Mouse (Mus musculus) 3134 (cell line): ENCODE results near the gene Cuta.
A peak's percentile ranks its signal among the peaks of the same experiment; 100 is the strongest.

Source experiments
- DNase-seq: peaks from one replicate; pipeline ENCODE4 v3.0.0-alpha.2; 2011; ENCODE audit warnings: low spot score; ENCODE audit not compliant: insufficient read length; ENCODE audit errors: extremely low read depth

The Cuta gene

DNA sequence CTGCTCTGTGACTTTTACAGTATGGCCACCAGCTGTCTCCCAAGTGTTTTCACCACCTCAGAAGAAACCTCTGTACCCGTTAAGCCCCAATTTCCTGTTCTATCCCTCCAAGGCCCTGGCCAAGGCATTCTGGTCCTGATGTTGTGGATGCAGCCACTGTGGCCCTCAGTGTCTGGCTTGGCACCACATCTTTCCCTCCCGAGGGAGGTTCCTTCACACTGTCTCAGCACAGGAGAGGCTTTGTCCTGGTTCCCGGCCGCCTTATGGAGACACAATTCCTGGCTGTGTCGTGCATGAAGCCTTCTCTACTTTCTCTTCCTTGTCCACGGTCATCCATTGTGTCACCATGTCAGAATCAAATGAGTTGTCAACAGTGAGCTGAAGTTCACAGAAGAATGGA lies 45.9 kb downstream of the Cuta start:
- DNase-seq, result no peak

DNA sequence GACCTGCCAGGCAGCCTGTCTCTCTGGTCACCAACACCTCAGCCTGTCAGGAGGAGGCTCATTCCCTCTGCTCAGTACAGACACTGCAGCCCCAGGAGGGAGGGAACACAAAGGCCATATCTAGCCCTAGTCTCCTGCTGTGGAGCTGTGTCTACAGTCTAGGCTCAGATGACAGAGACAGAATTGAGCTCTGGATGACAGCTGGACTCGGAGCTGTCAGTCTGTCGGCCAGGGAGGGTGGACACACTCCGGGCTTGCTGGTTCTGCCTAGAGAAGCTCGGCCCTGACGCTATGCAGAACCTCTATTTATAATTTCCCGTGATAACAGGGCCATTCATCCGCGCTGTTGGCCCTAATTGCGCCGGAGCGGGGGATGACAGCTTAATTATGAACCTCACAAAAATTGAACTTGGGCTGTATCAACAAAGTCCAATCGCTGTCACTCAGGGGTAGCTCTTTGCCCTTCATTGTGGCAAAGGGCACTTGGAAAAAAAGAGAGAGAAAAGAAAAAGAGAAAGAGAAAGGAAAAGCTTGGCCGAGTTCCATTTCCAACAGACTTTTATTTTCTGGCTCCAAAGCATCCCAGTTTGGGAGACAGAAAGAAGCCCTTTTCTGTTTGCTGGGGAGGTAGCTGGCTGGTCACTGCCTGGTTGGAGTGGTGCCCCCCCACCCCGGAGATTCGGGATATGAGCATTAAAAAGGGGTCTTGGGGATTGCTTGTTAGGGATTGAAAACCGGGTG lies 46.6 kb downstream of the Cuta start:
- DNase-seq, result peak; percentile 25

- no peak for DNase-seq
These were observed 51.4 kb downstream of the Cuta start for GRCm38 (mm10) chr17:26887926-26888325.

DNA sequence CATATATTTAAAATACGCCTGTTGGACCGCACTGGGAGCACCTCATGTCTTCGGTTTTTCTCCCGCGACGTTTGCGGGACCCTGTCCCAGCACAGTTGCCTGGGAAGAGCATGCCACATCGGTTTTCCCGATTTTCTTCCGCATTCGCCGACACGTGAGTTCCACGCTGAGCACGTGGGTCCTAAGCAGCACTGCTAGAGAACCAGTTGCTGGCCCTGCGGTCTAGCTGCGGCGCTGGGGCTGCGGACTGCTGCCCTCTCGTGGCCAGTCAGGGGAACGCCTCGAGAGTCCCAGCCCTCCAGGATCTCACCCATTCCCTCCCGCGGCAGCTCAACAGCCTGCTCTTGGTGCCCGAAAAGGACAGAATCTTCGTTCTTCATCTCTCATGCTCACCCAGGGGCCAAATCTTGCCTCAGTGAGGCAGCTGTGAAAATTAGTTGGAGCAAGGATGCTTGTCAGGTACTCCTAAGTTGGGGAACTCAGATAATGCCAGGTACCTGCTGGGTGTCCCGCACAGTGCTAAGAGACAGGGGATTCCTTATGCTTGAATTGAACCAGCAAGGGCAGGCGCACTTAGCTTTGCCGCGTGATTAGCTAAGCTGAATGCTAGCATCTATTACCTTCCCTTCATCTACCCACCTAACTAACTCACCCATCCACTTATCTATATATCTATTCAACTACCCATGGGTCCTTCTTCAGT lies 53.2 kb downstream of the Cuta start:
- DNase-seq, result peak; percentile 85

DNA sequence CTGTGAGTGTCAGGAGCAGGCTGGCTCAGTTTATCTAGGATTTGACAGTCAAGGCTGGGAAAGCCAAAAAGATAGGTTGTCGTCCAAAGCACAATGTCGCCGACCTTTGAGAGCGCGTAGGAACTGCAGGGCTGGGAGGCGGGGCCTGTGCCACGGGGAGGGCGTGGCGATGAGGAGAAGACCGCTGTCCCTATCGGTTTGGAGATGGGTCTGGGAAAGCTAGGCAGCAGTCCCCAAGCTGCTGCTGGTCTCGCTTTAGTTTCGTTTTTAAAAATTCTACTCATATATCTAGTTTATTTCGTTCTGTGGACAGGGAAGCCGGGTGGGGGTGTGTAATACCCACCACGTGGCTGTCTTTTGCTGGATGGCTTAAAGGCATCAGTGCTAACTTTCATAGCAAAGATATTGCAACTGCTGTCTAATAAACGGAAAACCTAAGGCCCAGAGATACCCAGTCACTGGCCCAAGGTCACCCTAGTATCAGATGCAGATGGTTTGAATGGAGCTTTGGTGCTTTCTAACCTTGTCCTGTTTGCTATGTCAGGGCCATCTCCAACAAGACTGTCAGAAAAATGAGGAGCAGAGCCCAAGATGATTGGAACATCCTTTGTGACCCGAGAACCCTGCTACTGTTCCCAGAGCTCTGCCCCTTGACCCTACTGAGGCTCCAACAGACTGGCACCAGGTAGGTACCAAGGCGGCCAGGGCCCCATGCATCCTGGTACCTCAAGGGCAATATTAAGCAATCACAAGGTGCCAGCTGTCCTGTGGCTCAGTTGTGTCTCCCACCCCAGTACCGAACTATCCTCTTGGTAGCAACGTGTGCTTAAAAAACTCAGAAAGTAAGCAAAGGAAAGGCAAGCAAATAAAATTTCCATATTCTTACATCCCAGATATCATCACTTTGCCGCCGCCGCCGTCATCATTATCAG lies 54.1 kb downstream of the Cuta start:
- DNase-seq, result peak; percentile 82
